Mouse (Mus musculus) right cerebral cortex, postnatal 36 days (tissue): ENCODE results near the gene Msi1.

Experiments
- DNase-seq, 2 experiments: peaks; one replicate each; pipeline ENCODE4 v3.0.0; 2022; ENCODE audit warnings: low spot score in 2 of 2, mixed read lengths in 1 of 2

Gene Msi1

GRCm38 (mm10) chr5:115469791-115470190 is 40.4 kb downstream of the Msi1 start:
- no peak for DNase-seq

- DNase-seq: no peak
These were observed 41.5 kb downstream of the Msi1 start for GRCm38 (mm10) chr5:115470766-115471531.

GRCm38 (mm10) chr5:115473191-115473590 is 43.8 kb downstream of the Msi1 start:
- no peak for DNase-seq

- no peak for DNase-seq
These were observed 44.9 kb downstream of the Msi1 start for GRCm38 (mm10) chr5:115474174-115474828.

GRCm38 (mm10) chr5:115475337-115476106 is 46.1 kb downstream of the Msi1 start:
- no peak for DNase-seq

- DNase-seq: no peak
These were observed 46.8 kb downstream of the Msi1 start for GRCm38 (mm10) chr5:115476107-115476727.

GRCm38 (mm10) chr5:115479561-115479960 is 50.2 kb downstream of the Msi1 start:
- DNase-seq: no peak

- no peak for DNase-seq
These were observed 50.7 kb downstream of the Msi1 start for GRCm38 (mm10) chr5:115480101-115480500.

GRCm38 (mm10) chr5:115482390-115483265 is 53.2 kb downstream of the Msi1 start:
- no peak for DNase-seq

- DNase-seq: no peak
These were observed 54.0 kb downstream of the Msi1 start for GRCm38 (mm10) chr5:115483385-115483784.

GRCm38 (mm10) chr5:115483947-115484920 is 54.8 kb downstream of the Msi1 start, which contains the start of gene Sirt4:
Sirt4 (minus strand) TSS chr5:115484725.
- peak; percentile 85 to 94 for DNase-seq

- no peak for DNase-seq
These were observed 55.6 kb downstream of the Msi1 start for GRCm38 (mm10) chr5:115484996-115485395.

- no peak for DNase-seq
These were observed 56.2 kb downstream of the Msi1 start for GRCm38 (mm10) chr5:115485489-115486205.

- DNase-seq: no peak
These were observed 57.3 kb downstream of the Msi1 start for GRCm38 (mm10) chr5:115486726-115487125.

GRCm38 (mm10) chr5:115487353-115487752 is 58.0 kb downstream of the Msi1 start:
- DNase-seq: no peak

- DNase-seq: no peak
These were observed 58.7 kb downstream of the Msi1 start for GRCm38 (mm10) chr5:115487942-115488580.

- DNase-seq: peak; percentile 64 to 66
These were observed 59.7 kb downstream of the Msi1 start for GRCm38 (mm10) chr5:115488841-115489698.
